Mouse (Mus musculus): Measurements from ENCODE around the gene Prdm1.

DNA sequence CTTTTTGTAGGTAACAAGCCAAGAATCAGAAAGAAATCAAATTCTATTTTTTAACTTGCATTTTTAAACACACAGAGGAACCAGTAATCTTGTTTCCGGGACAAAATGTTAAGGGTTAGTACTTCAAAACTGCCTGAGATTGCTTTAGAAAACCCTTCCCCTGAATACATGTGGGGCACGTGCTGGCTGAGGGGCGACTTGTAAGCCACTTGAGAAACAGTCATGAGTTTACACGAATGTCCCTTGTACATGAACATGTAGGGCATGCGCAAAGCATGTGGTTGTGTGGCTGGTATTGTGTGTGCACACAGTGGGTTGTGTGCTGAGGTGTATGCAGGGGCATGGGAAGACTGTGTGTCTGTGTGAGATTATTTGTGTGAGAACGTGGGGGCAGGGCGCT lies 19.7 kb downstream of the Prdm1 start:
- TF ChIP-seq CTCF (IDR thresholded peaks at IDR 0.05; ENCODE audit: low read depth) (no peak), EP300 (IDR thresholded peaks at IDR 0.05; ENCODE audit: low read depth) (no peak)

Measured in liver, embryonic 14.5 days (tissue).